Mouse (Mus musculus): ENCODE measurements at regions not wholly inside any gene's neighbourhood (a gene's known extent, or its start where the extent isn't known, plus 50 kb on each side); places are given as distances from the start of the nearest gene placed in this dataset.

GRCm38 (mm10) chr16:31551416-31552151 lies 111.7 kb upstream of the Dlg1 start:
- H3K27ac ChIP-seq (ENCODE audit: insufficient read depth, low read length): peak overlapping the region; percentile 37
- TF ChIP-seq POLR2A (IDR thresholded peaks at IDR 0.05; ENCODE audit: insufficient read depth, low read length): no peak
- peak; percentile 83 for TF ChIP-seq EP300 (IDR thresholded peaks at IDR 0.05; ENCODE audit: insufficient read depth, low read depth, low read length)
- H3K36me3 ChIP-seq (ENCODE audit: control insufficient read depth, insufficient read depth, low read length, poor library complexity, severe bottlenecking): no peaks in the 10 kb centered on the region
- no peaks in the 10 kb centered on the region for H3K27me3 ChIP-seq (ENCODE audit: control insufficient read depth, insufficient read depth, low read length, poor library complexity, severe bottlenecking)
- no peak overlapping the region for H3K9ac ChIP-seq (ENCODE audit: low read depth, poor library complexity, severe bottlenecking)
- no peaks in the 10 kb centered on the region for H3K9me3 ChIP-seq (replicated peaks; ENCODE audit: control insufficient read depth, insufficient read depth, low read length, poor library complexity, severe bottlenecking)
- H3K4me1 ChIP-seq (ENCODE audit: control insufficient read depth, insufficient read depth, low read length): peaks cover 2% of the 10 kb centered on the region
- H3K4me3 ChIP-seq (ENCODE audit: low read depth, low read length): no peak overlapping the region

- no peak overlapping the region for H3K27ac ChIP-seq (ENCODE audit: insufficient read depth, low read length)
These were observed 109.7 kb upstream of the Dlg1 start for GRCm38 (mm10) chr16:31553361-31554146.

DNA sequence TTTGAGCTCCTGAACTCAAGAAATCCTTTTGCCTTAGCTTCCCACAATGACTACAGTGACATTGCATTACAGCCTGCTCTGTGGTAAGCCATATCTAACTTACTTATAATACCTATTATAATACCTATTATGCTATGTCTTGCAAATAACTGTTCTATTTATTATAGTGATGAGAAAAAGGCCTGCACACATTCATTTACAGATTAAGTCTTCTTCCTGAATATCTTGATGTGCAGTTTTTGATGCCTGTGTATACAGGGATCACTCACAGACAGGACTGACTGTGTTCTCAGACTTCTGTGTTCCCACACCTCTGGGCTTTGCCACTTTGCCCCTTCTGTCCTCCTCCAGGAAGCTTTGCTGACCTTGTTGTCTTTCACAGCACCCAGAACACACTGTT lies 102.8 kb upstream of the Dlg1 start:
- H3K4me3 ChIP-seq (ENCODE audit: low read depth, low read length): no peak overlapping the region

More at GRCm38 (mm10) chr16:31553361-31554146, 109.7 kb upstream of the Dlg1 start:
- Histone ChIP-seq H3K9me3 (replicated peaks; ENCODE audit: control insufficient read depth, insufficient read depth, low read length, poor library complexity, severe bottlenecking) (no peaks in the 10 kb centered on the region), H3K4me3 (ENCODE audit: low read depth, low read length) (no peak overlapping the region), H3K36me3 (ENCODE audit: control insufficient read depth, insufficient read depth, low read length, poor library complexity, severe bottlenecking) (no peaks in the 10 kb centered on the region), H3K9ac (ENCODE audit: low read depth, poor library complexity, severe bottlenecking) (no peak overlapping the region), H3K27me3 (ENCODE audit: control insufficient read depth, insufficient read depth, low read length, poor library complexity, severe bottlenecking) (no peaks in the 10 kb centered on the region), H3K4me1 (ENCODE audit: control insufficient read depth, insufficient read depth, low read length) (peaks cover 2% of the 10 kb centered on the region)
- TF ChIP-seq CTCF (IDR thresholded peaks at IDR 0.05; ENCODE audit: low read depth, low read length): no peak
- TF ChIP-seq EP300 (IDR thresholded peaks at IDR 0.05; ENCODE audit: insufficient read depth, low read depth, low read length): no peak
- no peak for TF ChIP-seq POLR2A (IDR thresholded peaks at IDR 0.05; ENCODE audit: insufficient read depth, low read length)

DNA sequence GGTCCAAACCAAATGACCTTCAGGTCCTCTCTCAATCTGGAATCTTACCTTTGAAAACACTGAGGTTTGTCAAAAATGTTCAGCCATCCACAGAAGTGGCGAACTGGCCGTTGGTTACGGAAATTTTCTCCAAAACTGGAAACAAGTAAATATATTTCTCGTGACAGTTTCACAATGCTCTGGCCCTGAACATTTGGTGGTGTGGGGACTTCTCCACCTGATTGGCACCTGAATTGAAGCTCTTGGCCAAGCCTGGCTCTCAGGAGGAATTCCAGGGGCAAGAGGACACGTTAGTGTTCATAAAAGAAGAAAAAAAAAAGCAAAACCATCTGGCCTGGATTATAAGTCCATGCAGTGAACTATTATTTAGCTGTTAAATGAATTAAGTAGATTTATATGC lies 98.3 kb upstream of the Dlg1 start:
- Histone ChIP-seq H3K9me3 (replicated peaks; ENCODE audit: control insufficient read depth, insufficient read depth, low read length, poor library complexity, severe bottlenecking) (no peaks in the 10 kb centered on the region), H3K4me3 (ENCODE audit: low read depth, low read length) (no peak overlapping the region), H3K27me3 (ENCODE audit: control insufficient read depth, insufficient read depth, low read length, poor library complexity, severe bottlenecking) (no peaks in the 10 kb centered on the region), H3K4me1 (ENCODE audit: control insufficient read depth, insufficient read depth, low read length) (no peaks in the 10 kb centered on the region), H3K27ac (ENCODE audit: insufficient read depth, low read length) (no peak overlapping the region), H3K9ac (ENCODE audit: low read depth, poor library complexity, severe bottlenecking) (no peak overlapping the region), H3K36me3 (ENCODE audit: control insufficient read depth, insufficient read depth, low read length, poor library complexity, severe bottlenecking) (no peaks in the 10 kb centered on the region)
- TF ChIP-seq EP300 (IDR thresholded peaks at IDR 0.05; ENCODE audit: insufficient read depth, low read depth, low read length) (no peak), CTCF (IDR thresholded peaks at IDR 0.05; ENCODE audit: low read depth, low read length) (no peak), POLR2A (IDR thresholded peaks at IDR 0.05; ENCODE audit: insufficient read depth, low read length) (no peak)

More for the DNA sequence above, 102.8 kb upstream of the Dlg1 start:
- no peaks in the 10 kb centered on the region for H3K4me1 ChIP-seq (ENCODE audit: control insufficient read depth, insufficient read depth, low read length)
- TF ChIP-seq EP300 (IDR thresholded peaks at IDR 0.05; ENCODE audit: insufficient read depth, low read depth, low read length) (no peak), POLR2A (IDR thresholded peaks at IDR 0.05; ENCODE audit: insufficient read depth, low read length) (no peak), CTCF (IDR thresholded peaks at IDR 0.05; ENCODE audit: low read depth, low read length) (no peak)
- no peaks in the 10 kb centered on the region for H3K9me3 ChIP-seq (replicated peaks; ENCODE audit: control insufficient read depth, insufficient read depth, low read length, poor library complexity, severe bottlenecking)
- no peaks in the 10 kb centered on the region for H3K36me3 ChIP-seq (ENCODE audit: control insufficient read depth, insufficient read depth, low read length, poor library complexity, severe bottlenecking)
- no peak overlapping the region for H3K27ac ChIP-seq (ENCODE audit: insufficient read depth, low read length)
- no peak overlapping the region for H3K9ac ChIP-seq (ENCODE audit: low read depth, poor library complexity, severe bottlenecking)
- no peaks in the 10 kb centered on the region for H3K27me3 ChIP-seq (ENCODE audit: control insufficient read depth, insufficient read depth, low read length, poor library complexity, severe bottlenecking)

DNA sequence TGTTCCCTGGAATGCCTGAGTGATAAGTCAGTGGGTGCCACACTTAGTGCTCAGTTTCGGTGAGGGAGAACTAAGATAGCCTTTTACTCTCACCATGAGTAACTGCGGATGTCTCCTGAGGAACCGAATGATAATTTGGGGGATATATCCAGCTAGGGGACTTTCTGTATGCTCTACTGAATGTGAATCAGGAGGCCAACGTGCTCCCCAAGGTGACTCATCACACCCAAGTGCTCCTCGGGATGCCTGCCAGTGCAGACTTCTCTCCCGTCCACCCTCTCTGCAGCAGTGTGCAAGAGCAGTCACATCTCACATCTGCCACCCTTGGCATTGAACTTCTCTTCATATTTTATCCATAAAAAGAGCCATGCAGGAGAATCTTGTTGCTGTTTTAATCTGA lies 94.9 kb upstream of the Dlg1 start:
- Histone ChIP-seq H3K9me3 (replicated peaks; ENCODE audit: control insufficient read depth, insufficient read depth, low read length, poor library complexity, severe bottlenecking) (no peaks in the 10 kb centered on the region), H3K27me3 (ENCODE audit: control insufficient read depth, insufficient read depth, low read length, poor library complexity, severe bottlenecking) (no peaks in the 10 kb centered on the region), H3K9ac (ENCODE audit: low read depth, poor library complexity, severe bottlenecking) (no peak overlapping the region), H3K4me3 (ENCODE audit: low read depth, low read length) (no peak overlapping the region), H3K36me3 (ENCODE audit: control insufficient read depth, insufficient read depth, low read length, poor library complexity, severe bottlenecking) (no peaks in the 10 kb centered on the region), H3K27ac (ENCODE audit: insufficient read depth, low read length) (no peak overlapping the region), H3K4me1 (ENCODE audit: control insufficient read depth, insufficient read depth, low read length) (no peaks in the 10 kb centered on the region)
- TF ChIP-seq CTCF (IDR thresholded peaks at IDR 0.05; ENCODE audit: low read depth, low read length): no peak
- TF ChIP-seq EP300 (IDR thresholded peaks at IDR 0.05; ENCODE audit: insufficient read depth, low read depth, low read length): no peak
- no peak for TF ChIP-seq POLR2A (IDR thresholded peaks at IDR 0.05; ENCODE audit: insufficient read depth, low read length)

DNA sequence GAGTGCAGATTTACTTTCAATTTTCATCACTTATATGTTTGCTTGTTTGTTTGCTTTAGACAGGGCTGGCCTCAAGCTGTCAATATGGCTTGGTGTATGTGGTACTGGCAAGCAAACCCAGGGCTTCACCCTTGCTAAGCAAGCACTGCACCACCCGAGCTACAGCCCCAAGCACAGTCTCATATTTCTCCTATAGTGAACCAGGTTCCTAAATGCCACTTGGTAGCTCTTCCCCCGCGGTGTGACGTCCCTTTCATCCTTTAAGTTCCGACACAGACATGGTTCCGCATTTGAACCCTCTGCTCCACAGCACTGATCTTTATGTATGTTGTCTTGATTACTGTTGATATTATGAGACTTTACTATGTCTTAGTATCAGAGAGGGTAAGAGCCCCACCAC lies 93.4 kb upstream of the Dlg1 start:
- Histone ChIP-seq H3K4me3 (ENCODE audit: low read depth, low read length) (no peak overlapping the region), H3K36me3 (ENCODE audit: control insufficient read depth, insufficient read depth, low read length, poor library complexity, severe bottlenecking) (no peaks in the 10 kb centered on the region), H3K9ac (ENCODE audit: low read depth, poor library complexity, severe bottlenecking) (no peak overlapping the region), H3K9me3 (replicated peaks; ENCODE audit: control insufficient read depth, insufficient read depth, low read length, poor library complexity, severe bottlenecking) (no peaks in the 10 kb centered on the region), H3K4me1 (ENCODE audit: control insufficient read depth, insufficient read depth, low read length) (no peaks in the 10 kb centered on the region), H3K27me3 (ENCODE audit: control insufficient read depth, insufficient read depth, low read length, poor library complexity, severe bottlenecking) (no peaks in the 10 kb centered on the region), H3K27ac (ENCODE audit: insufficient read depth, low read length) (no peak overlapping the region)
- TF ChIP-seq POLR2A (IDR thresholded peaks at IDR 0.05; ENCODE audit: insufficient read depth, low read length) (no peak), CTCF (IDR thresholded peaks at IDR 0.05; ENCODE audit: low read depth, low read length) (no peak), EP300 (IDR thresholded peaks at IDR 0.05; ENCODE audit: insufficient read depth, low read depth, low read length) (no peak)

All from ES-Bruce4 (cell line).